Mouse (Mus musculus) induced T-regulatory cell, adult 2 months (primary cell): Measurements from ENCODE around the gene Ucma.
"Not testable (repeated sequence)": the region's sequence is repeated elsewhere in the genome, so short reads cannot be mapped to it uniquely, and the experiment has no call there.

Source experiments
- DNase-seq: peaks from one replicate; pipeline ENCODE4 v3.0.0-alpha.2; 2012; ENCODE audit warnings: low read depth

The Ucma gene

GRCm38 (mm10) chr2:4975807-4976206, at the start of gene Ucma:
TSS of gene Ucma (plus strand) at chr2:4976122.
- no peak for DNase-seq

GRCm38 (mm10) chr2:4927391-4927790, 48.5 kb upstream of the Ucma start:
- no peak for DNase-seq

- no peak for DNase-seq
Observed at GRCm38 (mm10) chr2:4929230-4929629, 46.7 kb upstream of the Ucma start.

- DNase-seq = no peak
Observed at GRCm38 (mm10) chr2:4934516-4934915, 41.4 kb upstream of the Ucma start.

- DNase-seq = no peak
Observed at GRCm38 (mm10) chr2:4937931-4938330, 38.0 kb upstream of the Ucma start.

GRCm38 (mm10) chr2:4940861-4941260, 35.1 kb upstream of the Ucma start:
- no peak for DNase-seq

GRCm38 (mm10) chr2:4949691-4950090, 26.2 kb upstream of the Ucma start:
- DNase-seq = not testable (repeated sequence)

- DNase-seq = no peak
Observed at GRCm38 (mm10) chr2:4950986-4951385, 24.9 kb upstream of the Ucma start.

GRCm38 (mm10) chr2:4954216-4954760, 21.6 kb upstream of the Ucma start:
- DNase-seq = no peak

GRCm38 (mm10) chr2:4958039-4958438, 17.9 kb upstream of the Ucma start:
- no peak for DNase-seq

GRCm38 (mm10) chr2:4967806-4968205, 8.1 kb upstream of the Ucma start:
- no peak for DNase-seq

- DNase-seq = no peak
Observed at GRCm38 (mm10) chr2:4969083-4969482, 6.8 kb upstream of the Ucma start.

- DNase-seq = no peak
Observed at GRCm38 (mm10) chr2:4978091-4978490, 2.2 kb downstream of the Ucma start.

GRCm38 (mm10) chr2:4983987-4984386, 8.1 kb downstream of the Ucma start:
- DNase-seq = no peak

- DNase-seq = no peak
Observed at GRCm38 (mm10) chr2:4985000-4985399, 9.1 kb downstream of the Ucma start.

GRCm38 (mm10) chr2:4986798-4987197, 10.9 kb downstream of the Ucma start:
- no peak for DNase-seq

- no peak for DNase-seq
Observed at GRCm38 (mm10) chr2:4987388-4988180, 11.7 kb downstream of the Ucma start.

- DNase-seq = peak; percentile 36
Observed at GRCm38 (mm10) chr2:4988826-4989424, 13.0 kb downstream of the Ucma start.

GRCm38 (mm10) chr2:4993584-4993983, 17.7 kb downstream of the Ucma start:
- DNase-seq = no peak

GRCm38 (mm10) chr2:4994436-4994835, 18.5 kb downstream of the Ucma start:
- DNase-seq = no peak

- no peak for DNase-seq
Observed at GRCm38 (mm10) chr2:4995646-4996045, 19.7 kb downstream of the Ucma start.

GRCm38 (mm10) chr2:4996421-4996824, 20.5 kb downstream of the Ucma start:
- DNase-seq = no peak

GRCm38 (mm10) chr2:4998905-4999304, 23.0 kb downstream of the Ucma start:
- peak; percentile 15 for DNase-seq
